Mouse (Mus musculus): ENCODE data around the gene Arsb.

DNA sequence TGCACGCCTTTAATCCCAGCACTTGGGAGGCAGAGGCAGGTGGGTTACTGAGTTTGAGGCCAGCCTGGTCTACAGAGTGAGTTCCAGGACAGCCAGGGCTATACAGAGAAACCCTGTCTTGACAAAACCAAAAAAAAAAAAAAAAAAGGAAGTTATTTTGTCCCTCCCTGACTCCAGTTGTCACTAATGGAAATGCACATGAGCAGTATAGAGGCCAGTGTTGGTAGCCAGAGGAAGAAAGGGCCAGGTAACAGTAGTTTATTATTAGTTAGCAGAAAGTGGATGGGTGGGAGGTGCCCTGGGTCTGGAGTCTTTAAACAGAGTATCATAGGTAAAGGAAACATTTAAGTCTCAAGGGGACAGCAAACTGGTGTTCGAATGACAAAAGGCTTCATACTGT, 44.7 kb downstream of the Arsb start:
- TF ChIP-seq MYOD1 (IDR thresholded peaks at IDR 0.05; ENCODE audit: control insufficient read depth, insufficient read length, low read depth): no peak
- TF ChIP-seq CTCF (IDR thresholded peaks at IDR 0.05; ENCODE audit: control insufficient read depth, insufficient read depth, insufficient read length): no peak
- TF ChIP-seq MAX (IDR thresholded peaks at IDR 0.05): no peak
- no peak for TF ChIP-seq MYOG (IDR thresholded peaks at IDR 0.05; ENCODE audit: control insufficient read depth, extremely low read depth, insufficient read length)
- no peak for TF ChIP-seq FOSL1 (IDR thresholded peaks at IDR 0.05; ENCODE audit: insufficient read depth, low read length, poor library complexity, severe bottlenecking)
- no peak for TF ChIP-seq USF1 (IDR thresholded peaks at IDR 0.05; ENCODE audit: low read depth)
- no peak for TF ChIP-seq CEBPB (IDR thresholded peaks at IDR 0.05; ENCODE audit: low read depth)
